Mouse (Mus musculus) spleen, adult 2 months (tissue): ENCODE measurements around the gene Rpgrip1.

Experiments used
- CTCF ChIP-seq: fragments of 200-500 bp; IDR thresholded peaks from 2 replicates; pipeline ENCODE4 v1.5.1; 2011; ENCODE audit warnings: mild to moderate bottlenecking, inconsistent platforms; ENCODE audit not compliant: insufficient read depth, insufficient read length, insufficient replicate concordance; ENCODE audit errors: extremely low read depth
- POLR2A ChIP-seq: fragments of 200-500 bp; IDR thresholded peaks from 2 replicates; pipeline ENCODE4 v1.6.1; 2011; ENCODE audit warnings: low read depth, low read length, inconsistent platforms

GRCm38 (mm10) chr14:52060800-52061199, 49.7 kb upstream of the Rpgrip1 start:
- no peak for TF ChIP-seq CTCF
- no peak for TF ChIP-seq POLR2A
